Mouse (Mus musculus): ENCODE results near the gene Gm364.

The Gm364 gene

DNA sequence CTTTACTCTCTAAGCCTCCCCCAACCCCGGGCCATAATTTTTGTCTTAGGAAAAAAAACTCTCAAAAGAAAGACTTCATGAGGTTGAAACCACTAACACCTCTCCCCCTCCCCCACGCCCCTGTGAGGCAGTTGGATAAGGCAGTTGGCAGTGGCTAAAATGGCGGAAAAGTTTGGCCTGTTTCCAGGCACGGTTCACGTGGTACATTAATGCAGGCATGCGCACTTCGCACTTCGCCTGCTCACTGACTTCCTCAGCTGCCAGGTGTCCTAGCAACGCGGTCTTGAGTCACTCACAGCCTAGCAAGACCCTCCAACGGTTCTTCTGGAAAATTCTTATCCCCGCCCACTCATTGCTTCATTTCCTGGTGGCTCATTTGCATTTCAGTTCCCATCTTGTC lies at the start of gene Gm364:
Gm364 (plus strand) TSS at position 386 of the 400 bp plus-strand sequence.
- peak; percentile 31 for DNase-seq (ENCODE audit: low read depth, low spot score)

DNA sequence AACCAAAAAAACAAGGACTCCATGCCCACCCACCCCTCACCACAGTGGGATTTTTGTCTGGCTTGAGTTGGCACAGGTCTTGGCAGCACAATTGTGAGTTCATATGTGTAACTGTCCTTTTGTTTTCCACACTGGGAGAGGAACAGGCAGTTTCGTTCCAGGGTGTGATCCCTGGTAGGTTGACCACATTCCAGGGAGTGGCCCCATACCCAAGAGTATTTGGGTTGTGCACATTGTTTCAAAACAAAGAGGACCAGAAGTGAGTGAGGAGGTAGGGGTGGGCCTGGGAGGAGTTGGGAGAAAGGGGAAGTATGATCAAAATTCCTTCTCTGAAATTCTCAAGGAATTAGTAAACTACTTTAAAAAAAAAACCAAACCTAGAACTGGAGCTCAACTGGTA lies 49.6 kb upstream of the Gm364 start:
- peak; percentile 50 for DNase-seq (ENCODE audit: low read depth, low spot score)

DNA sequence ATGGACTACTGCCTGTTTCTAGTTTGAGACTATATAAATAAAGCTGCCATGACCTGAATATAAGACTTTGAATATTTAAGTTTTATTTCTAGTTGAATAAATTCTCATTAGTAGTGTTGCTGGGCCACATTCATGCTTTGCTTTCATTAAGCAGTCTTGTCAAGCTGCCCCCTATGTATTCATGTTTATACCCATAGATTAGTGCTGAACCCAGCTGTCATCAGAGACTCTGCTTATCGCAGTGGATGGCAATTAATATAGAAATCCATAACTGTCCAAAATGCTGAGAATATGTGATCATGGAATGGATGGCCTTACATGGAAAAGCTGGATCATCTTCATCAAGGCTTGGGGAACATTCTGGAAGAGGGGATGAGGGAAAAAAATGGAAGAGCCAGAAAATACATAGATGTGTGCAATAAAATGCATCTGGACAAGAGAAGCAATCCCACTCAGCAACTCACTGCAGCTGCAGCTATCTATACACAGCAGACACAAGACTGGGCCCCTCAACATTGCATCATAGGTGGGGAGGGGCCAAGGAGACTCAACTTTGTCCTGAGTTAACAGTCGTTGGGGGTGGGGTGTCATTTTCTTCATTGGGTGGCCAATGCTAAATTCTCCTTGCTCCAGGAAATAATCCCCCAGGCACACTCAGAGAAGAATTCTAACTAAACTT lies 43.9 kb upstream of the Gm364 start:
- no peak for DNase-seq (ENCODE audit: low read depth, low spot score)

DNA sequence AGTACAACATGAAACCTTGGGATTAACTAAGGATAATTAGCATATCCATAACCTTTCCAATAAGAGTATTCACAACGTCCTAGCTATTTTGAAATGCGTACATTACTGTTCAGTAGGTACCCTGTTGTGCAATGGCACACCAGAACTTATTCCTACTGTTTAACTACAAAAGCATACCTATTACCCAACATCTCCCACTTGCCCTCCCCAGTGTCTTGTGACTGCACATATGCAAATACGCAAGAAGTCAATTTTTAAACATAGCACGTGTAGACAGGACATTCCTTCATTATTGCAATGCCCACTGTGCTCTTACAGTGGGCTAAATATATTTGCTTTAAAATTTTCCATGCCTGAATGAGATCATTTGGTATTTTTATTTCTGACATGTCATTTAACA lies 36.0 kb upstream of the Gm364 start:
- DNase-seq (ENCODE audit: low read depth, low spot score), result no peak

DNA sequence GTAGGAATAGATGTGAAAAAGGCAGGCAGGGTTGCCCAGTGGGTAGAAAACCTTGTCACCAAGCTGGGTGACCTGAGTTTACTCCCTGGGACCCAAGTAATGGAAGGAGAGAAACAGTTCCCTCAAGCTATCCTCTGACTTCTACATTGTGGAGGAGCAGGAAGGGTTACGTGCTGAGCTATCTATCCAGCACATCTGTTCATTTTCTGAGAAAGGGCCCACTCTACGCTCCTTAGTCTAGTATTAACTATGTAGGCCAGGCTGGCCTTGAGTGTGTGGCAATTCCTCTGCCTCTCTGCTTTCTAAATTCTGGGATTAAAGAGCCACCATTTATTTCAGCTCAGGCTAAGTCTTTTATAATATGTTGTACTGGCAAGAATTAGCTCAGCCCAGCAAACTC lies 35.4 kb upstream of the Gm364 start:
- DNase-seq (ENCODE audit: low read depth, low spot score), result no peak

DNA sequence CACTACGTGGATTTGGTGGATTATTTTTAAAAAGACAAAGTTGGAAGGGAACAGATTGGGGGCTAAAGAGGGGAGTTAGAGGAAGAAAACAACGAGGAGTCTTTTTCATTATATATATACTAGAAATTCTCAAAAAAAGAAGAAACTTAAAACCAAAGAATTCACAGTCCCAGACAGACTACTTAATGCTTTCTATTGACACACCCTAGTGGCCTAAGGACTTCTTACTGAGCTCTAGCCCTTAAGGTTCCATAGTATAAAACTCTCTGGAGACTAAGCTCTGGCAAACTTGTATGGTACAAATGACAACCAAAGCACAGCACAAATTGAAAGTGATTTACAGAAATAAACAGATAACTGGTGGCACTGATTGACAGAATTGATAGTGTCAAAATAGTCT lies 34.9 kb upstream of the Gm364 start:
- no peak for DNase-seq (ENCODE audit: low read depth, low spot score)

DNA sequence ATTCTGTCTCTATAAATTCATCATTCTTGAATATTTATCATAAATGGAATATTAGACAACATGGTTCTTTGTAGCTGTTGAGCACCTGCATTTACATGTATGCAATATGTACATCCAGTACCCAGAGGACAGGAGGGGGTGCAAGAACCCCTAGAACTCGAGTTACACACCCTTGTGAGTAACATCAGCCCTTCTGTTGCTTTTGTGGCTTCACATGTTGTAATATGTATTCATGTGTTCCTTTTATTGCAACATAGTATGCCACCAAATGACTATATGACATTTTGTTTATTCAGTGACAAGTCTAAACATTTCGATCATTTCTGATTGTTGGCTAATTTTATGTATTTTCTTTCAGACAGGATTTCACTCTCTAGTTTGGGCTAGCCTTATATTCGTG lies 31.9 kb upstream of the Gm364 start:
- DNase-seq (ENCODE audit: low read depth, low spot score), result no peak

DNA sequence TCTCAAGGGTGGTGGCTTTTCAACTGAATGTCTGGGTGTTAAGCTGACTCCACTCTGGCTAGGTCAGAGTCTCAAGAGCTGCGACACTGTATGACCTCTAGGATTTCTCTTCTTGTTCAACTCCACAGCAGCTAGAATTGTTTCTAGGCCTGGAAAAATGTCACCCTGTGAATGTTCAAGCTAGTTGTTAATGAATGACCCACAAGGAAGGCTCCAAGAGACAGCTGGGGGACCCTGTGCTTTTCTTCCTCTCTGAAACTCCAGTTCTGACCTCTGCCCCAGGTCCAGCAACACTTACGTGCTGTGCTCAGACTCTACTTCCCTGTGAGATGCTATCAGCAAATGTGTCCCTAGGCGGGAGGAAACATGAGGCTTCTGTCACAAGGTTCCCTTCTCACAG lies 30.4 kb upstream of the Gm364 start:
- DNase-seq (ENCODE audit: low read depth, low spot score), result no peak

DNA sequence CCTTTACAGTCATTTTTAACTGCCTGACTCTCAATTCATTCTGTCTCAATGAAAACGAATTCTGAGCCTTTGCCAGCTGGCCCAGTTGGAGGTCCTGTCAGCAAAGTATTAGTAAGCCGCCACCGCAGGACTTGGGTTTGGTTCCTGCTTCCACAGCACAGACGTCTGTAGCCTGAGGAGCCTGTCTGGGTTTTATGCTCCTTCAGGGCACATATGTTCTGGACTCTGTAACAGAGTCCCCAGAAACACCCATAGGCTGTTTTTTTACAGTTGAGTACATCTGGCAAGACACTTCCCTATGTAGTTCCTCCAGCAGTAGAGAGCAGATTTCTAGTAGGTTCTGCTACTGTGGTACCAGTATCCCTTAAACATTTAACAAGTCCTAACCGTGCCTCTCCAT lies 28.0 kb upstream of the Gm364 start:
- DNase-seq (ENCODE audit: low read depth, low spot score), result no peak

DNA sequence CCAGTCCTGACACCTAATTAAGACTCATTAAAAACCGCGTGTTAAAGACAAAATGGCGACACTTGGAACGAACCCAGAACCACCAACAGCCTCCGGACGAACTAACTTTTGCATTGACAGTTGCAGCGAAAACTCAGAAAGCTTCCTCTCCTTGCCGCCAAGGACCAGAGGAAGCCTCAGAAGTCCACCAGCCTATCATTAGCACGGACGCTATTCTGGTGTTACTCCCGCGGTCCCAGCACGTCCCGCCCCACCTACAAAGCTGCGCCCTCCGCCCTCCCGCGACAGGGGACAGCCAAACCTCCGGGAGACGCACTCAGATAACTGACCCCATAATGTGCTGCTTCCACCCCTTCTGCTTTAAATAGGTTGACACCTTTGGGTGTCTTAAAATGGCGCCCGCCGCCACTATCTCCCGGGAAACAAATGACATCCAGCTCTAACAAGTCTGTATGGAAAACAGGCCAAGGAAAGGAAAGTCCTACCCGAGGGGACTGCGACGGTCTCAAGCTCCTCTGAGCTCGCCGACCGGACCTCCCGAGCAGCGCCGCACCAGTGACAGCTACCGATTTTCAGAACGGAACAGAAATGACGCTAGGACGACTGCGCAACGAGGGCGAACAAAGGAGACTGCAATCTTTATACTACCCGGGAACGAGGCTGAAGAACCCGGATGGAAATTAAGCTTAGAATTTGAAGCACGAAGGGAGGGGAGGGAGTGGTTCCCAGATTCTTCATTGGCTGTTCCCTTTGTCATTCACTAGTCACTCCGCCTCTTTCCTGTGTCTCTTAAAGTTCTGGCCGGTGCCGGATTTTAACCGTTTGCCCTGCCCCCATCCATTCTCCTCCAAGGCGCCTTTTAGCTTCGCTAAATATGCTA lies 16.3 kb upstream of the Gm364 start, which contains the start of gene Rbmx:
Rbmx (minus strand) TSS at position 670 of the 880 bp plus-strand sequence.
- peak; percentile 92 for DNase-seq (ENCODE audit: low read depth, low spot score)

DNA sequence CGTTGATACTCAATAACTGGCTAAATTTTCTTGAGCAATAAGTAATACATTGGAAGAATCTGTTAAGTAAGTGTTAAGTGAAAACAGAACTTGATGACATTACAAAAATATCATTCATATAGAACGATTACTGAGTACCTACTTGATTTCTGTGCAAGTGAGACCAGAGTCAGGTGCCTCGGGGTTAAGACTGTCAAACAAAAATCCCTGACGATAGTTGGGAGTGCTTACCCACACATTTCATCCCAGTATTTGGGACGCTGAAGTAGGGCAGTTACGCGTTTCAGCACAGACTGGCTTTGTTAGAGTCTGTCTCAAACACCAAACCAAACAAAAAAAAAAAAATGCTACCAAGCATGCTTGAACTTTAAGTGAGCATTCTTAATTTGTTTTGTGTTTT lies 15.5 kb upstream of the Gm364 start:
- no peak for DNase-seq (ENCODE audit: low read depth, low spot score)

DNA sequence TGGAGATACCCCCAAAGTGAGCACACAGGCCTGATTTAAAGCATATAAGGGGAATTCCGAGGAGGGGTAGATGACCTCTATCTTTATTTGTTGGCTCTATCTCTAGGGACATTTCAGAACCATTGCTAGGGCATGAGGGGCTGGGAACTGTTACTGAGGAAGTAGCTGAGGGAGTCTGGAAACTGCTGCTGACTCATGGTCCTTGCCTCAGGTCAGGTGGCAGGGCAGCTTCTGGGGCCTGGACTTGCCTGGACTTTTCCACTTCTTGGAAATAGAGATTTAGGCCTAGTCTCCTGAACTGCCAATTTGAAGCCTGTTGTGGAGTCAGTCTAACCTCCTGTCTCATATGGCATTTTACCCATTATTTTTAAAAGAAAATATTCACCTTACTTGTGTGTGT lies 7.6 kb upstream of the Gm364 start:
- DNase-seq (ENCODE audit: low read depth, low spot score), result no peak

DNA sequence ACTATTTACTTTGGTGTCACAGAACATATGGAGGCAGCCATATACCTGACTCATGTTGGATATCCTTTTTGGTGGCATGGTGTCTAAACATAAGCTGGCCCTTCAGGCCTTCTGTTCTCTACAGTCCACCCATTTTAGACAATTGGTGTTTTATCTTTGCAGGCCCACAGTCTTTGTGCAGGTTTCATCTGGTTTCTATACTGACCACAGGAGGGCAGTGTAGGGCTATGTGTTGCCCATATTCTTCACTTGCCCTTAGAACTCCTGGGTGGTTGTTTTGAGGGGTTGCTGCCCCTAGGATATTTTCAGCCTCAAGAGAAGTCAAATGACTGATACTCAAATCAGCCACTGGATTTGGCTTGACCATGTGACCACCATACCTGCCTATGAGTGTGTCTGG lies 5.3 kb upstream of the Gm364 start:
- DNase-seq (ENCODE audit: low read depth, low spot score), result peak; percentile 28

DNA sequence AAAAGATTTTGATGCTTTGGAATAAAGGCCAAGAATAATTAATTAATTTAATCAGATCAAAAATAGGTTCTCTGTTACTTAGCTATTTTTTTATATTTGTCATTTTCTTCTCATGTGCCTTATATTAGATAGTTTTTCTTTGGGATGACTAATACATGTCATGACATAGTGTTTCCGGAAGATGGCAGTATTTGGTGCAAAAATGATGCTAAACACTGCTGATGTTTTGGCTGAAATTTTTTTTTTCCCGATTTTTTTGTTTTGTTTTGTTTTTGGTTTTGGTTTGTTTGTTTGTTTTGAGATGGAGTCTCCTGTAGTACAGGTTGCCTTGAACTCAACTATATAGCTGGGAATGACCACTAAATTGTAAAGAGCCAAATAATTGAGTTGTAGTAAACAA lies 22.7 kb downstream of the Gm364 start:
- DNase-seq (ENCODE audit: low read depth, low spot score), result peak; percentile 2

DNA sequence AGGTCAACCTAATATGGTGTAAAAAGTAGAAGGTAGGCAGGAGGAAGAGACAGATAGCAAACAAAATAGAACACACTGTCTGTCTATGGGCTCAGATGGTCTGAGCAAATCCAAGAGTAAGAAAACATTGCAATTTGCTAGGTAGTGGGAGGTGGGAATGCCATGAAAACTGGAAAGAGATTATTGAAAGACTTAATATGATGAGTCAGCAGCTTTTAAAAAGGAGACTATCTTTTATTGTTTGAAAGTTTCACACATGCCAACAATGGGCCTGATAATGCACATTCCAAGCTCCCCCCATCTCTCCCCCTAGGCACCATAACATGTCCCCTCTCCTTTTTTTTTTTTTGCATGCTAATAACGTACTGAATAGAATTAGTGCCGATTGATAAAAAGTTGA lies 24.9 kb downstream of the Gm364 start:
- no peak for DNase-seq (ENCODE audit: low read depth, low spot score)

DNA sequence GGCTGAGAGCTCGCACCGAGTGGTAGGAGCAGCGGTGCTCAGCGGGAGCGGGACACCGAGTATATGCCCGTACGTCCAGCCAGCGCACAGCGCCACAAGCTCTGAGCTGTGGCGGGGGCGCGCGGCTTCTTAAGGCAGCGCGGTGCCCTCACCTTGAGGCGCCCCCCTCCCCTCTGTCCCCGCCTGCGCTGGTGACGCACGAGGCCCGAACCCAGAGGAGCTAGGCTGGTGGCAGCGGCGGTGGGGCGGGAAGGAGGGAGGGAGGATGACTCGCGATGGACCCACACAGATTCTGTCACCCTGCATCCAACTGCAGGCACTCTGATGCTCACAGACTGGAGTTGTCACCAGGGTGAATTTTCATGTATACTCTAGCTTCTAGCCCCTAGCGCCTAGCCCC lies 94.7 kb downstream of the Gm364 start, which contains the start of gene Gpr101:
Gpr101 (minus strand) TSS at position 124 of the 400 bp plus-strand sequence.
- DNase-seq (ENCODE audit: low read depth, low spot score), result peak; percentile 4

DNA sequence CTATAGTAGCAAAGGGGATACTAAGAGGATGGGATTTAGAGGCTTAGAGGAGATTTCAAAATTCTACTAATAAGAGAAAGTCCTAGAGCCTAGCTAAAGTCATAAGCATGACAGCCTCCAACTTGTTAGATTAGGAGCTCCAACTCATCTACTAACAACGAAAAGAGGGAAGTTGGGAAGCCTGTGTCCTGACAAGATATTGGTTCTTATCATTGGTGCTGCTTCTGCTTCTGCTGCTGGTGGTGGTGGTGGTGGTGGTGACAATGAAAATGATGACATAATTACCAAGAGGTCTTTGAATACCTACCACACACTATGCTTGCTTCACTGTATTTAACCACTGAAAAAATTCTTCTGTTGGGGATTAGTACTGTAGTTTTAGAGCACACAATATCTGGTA lies 97.3 kb downstream of the Gm364 start:
- no peak for DNase-seq (ENCODE audit: low read depth, low spot score)

DNA sequence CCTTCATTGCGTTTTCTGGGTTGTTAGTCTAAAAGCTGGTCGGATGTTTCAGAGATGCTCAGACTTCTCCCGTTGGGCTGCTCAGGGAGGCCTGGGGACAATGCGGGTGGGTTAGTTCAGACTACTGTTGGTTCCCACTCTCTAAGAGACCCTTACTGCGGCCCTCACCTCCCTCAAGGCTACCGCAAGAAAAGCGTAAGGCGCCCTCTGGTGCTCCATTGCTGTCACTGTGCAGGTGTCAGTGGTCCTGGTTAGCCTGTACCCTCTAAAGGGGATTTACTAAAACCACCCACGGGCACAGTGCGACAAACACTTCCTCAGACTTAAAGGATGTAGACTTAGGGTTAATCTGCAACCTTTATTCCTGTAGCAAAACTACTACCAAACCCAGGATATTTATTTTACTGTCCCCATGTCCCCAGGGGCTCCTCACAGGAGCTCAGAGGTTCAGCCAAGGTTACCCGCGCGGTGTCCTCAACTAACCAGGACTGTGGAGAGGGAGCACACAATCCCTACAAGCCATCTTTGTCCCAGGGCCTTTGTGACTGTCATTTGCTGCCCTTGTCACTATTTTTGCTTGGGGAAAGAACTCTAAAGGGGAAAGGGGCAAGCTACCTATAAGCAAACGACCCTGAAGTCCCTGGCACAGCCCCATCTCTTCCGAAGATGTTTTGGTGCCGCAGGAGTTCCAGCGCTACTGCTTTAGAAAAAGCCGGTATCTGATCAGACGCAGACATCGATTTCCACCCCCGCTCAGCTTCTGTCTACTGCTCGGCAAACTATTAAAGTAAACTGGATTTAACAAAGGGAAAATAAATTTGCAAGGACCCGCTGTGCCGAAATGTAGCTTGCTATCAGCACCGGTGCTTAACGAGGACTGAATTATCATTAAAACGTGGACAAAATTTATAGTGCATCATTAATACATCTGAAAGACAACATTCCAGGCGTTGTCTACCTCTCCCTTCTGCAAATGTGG lies 112.5 kb downstream of the Gm364 start:
- DNase-seq (ENCODE audit: low read depth, low spot score), result peak; percentile 40
